Mouse (Mus musculus): ENCODE measurements around the gene Fmnl3. TPM values are rescaled to one million over a fixed set of nuclear protein-coding genes. Genes with fewer than 3 reads are reported as not detected.
A peak's percentile ranks its signal among the peaks of the same experiment; 100 is the strongest.

Fmnl3 gene
- polyA plus RNA-seq, 1 experiment from 2014 or later = 10.9 TPM

DNA sequence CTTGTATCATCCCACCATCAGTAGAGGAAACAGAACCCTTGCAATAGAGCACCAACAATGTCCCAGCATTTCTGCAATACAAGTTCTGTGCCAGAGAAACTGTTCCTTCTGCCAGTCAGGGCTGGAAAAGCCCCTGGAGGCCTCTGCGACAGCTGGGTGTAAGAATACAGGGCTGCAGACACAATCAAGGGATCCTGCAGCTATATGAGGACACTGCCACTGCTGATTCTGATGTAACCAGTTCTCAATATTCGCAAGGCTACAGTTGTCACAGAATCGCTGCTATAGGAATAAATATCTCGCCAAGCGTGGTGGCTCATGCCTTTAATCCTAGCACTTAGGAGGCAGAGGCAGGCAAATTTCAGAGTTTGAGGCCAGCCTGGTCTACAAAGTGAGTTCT is 6.0 kb upstream of the Fmnl3 start:
- Histone ChIP-seq H3K27ac (replicated peaks) (no peak overlapping the region), H3K36me3 (no peaks in the 10 kb centered on the region), H3K9me3 (replicated peaks) (0 out of 2 replicates have a peak, but pooled peaks cover 4% of the 10 kb centered on the region), H3K4me1 (no peaks in the 10 kb centered on the region), H3K4me3 (no peak overlapping the region), H3K27me3 (ENCODE audit: low read depth, poor library complexity, severe bottlenecking) (peaks cover 11% of the 10 kb centered on the region)
- 91% methylated on average over 5 of the region's 5 CpGs for whole genome bisulfite sequencing
- DNase-seq (ENCODE audit: low spot score) = no peak

DNA sequence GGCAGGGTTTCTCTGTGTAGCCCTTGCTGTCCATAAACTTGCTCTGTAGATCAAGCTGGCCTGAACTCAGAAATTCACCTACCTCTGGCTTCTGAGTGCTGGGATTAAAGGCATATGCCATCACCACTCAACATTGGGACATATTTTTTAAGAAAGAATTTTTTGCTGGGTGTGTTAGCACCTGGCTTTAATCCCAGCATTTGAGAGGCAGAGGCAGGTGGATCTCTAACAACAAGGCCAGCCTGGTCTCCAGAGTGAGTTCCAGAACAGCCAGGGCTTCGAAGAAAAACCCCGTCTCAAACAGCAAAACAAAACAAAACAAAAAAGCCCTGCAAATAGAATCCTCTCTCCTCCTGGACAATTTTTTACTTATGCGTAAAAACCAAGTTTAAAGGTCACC is 5.3 kb upstream of the Fmnl3 start:
- Histone ChIP-seq H3K9me3 (replicated peaks) (0 out of 2 replicates have a peak, but pooled peaks cover 4% of the 10 kb centered on the region), H3K36me3 (no peaks in the 10 kb centered on the region), H3K27me3 (ENCODE audit: low read depth, poor library complexity, severe bottlenecking) (peaks cover 15% of the 10 kb centered on the region), H3K4me1 (0 out of 2 replicates have a peak, but pooled peaks cover under 1% of the 10 kb centered on the region), H3K27ac (replicated peaks) (no peak overlapping the region), H3K4me3 (no peak overlapping the region)
- DNase-seq (ENCODE audit: low spot score) = no peak
- WGBS = 88% methylated on average over 3 of the region's 3 CpGs

DNA sequence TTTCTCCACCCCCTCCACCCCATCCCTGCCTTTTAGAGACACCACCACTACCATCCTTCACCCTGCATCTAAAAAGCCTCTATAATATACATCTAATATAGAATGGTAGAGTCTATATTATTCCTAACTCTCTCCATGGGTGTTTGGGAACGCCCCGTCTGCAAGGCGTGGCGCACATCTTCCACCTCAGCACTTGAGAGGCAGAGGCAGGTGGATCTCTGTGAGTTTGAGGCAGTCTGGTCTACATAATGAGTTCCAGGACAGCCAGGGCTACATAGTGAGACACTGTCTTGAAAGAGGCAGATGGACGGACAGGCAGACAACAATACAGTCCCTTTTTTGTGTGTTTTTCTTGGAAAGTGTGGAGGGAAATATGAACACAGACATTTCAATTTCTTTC is 4.8 kb upstream of the Fmnl3 start:
- peaks cover 6% of the 10 kb centered on the region; the same call in 1 of the 2 replicates for H3K4me1 ChIP-seq
- WGBS = 92% methylated on average over 5 of the region's 5 CpGs

DNA sequence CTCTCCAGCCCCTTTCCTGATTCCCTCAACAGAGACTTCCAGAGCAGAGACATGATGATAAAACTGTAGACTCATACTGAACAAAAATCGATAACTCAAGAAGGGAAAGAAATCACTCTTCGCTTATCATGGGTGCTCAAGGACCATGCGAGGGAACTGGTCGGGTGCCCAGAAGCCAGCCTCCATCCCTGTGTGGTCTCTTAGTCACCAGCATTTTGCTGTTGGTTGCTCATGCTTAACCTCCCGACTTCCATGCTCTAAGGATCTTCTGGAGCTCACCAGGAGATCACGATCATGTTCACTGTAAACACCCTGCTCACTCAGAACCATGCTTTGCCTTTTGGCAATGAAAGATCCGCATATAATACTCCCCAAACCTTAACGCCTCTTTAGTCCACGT is 2.5 kb upstream of the Fmnl3 start:
- Histone ChIP-seq H3K4me1 (peaks cover 24% of the 10 kb centered on the region), H3K4me3 (no peak overlapping the region), H3K27me3 (ENCODE audit: low read depth, poor library complexity, severe bottlenecking) (peaks cover 26% of the 10 kb centered on the region), H3K27ac (replicated peaks) (no peak overlapping the region), H3K9me3 (replicated peaks) (no peaks in the 10 kb centered on the region), H3K36me3 (no peaks in the 10 kb centered on the region)
- no peak for DNase-seq (ENCODE audit: low spot score)
- 87% methylated on average over 9 of the region's 9 CpGs for WGBS

More for the DNA sequence above, 4.8 kb upstream of the Fmnl3 start:
- H3K9me3 ChIP-seq (replicated peaks) = 0 out of 2 replicates have a peak, but pooled peaks cover 4% of the 10 kb centered on the region
- no peak overlapping the region for H3K27ac ChIP-seq (replicated peaks)
- H3K27me3 ChIP-seq (ENCODE audit: low read depth, poor library complexity, severe bottlenecking) = peaks cover 15% of the 10 kb centered on the region
- no peaks in the 10 kb centered on the region for H3K36me3 ChIP-seq
- DNase-seq (ENCODE audit: low spot score) = no peak
- H3K4me3 ChIP-seq = no peak overlapping the region

DNA sequence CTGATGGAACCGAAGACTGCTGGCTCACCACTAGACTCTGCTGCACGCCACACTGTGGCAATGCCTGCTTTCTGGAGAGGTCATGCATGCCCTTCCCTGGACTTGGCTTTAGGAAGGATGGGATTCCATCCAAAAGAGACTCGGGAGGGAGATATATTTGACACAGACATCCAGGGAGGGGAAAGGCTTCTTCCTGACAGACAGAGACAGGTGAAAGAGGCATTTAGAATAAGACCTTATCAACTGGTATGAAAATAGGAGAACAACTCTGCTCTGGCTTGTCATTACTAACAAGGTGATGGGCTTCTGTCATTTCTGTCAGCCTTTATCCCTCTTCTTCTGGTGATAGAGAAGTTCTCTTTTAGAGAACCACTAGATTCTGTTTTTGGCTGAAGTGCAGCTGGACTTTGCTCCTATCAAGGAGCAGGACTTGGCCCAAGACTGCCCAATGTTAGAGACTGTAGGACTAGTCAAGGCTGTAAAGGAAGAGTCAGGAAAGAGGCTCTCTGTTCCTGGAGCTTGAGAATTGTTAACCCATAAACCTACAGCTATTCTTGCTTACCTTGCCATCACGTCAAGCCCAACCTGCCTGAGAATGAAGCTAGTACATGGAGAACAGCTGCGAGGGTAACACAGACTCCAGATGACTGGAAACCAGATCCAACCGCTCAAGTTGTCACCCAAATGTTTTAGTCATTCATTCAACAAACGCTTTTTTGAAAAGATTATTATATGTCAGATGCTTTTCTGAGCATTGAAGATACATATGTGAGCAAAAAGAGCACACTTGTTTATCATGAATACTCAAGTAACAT is 1.5 kb upstream of the Fmnl3 start:
- no peaks in the 10 kb centered on the region for H3K9me3 ChIP-seq (replicated peaks)
- peaks cover 24% of the 10 kb centered on the region for H3K4me1 ChIP-seq
- WGBS = 93% methylated on average over 7 of the region's 7 CpGs
- DNase-seq (ENCODE audit: low spot score) = no peak
- H3K36me3 ChIP-seq = no peaks in the 10 kb centered on the region
- H3K4me3 ChIP-seq = no peak overlapping the region
- peaks cover 26% of the 10 kb centered on the region for H3K27me3 ChIP-seq (ENCODE audit: low read depth, poor library complexity, severe bottlenecking)
- H3K27ac ChIP-seq (replicated peaks) = no peak overlapping the region

DNA sequence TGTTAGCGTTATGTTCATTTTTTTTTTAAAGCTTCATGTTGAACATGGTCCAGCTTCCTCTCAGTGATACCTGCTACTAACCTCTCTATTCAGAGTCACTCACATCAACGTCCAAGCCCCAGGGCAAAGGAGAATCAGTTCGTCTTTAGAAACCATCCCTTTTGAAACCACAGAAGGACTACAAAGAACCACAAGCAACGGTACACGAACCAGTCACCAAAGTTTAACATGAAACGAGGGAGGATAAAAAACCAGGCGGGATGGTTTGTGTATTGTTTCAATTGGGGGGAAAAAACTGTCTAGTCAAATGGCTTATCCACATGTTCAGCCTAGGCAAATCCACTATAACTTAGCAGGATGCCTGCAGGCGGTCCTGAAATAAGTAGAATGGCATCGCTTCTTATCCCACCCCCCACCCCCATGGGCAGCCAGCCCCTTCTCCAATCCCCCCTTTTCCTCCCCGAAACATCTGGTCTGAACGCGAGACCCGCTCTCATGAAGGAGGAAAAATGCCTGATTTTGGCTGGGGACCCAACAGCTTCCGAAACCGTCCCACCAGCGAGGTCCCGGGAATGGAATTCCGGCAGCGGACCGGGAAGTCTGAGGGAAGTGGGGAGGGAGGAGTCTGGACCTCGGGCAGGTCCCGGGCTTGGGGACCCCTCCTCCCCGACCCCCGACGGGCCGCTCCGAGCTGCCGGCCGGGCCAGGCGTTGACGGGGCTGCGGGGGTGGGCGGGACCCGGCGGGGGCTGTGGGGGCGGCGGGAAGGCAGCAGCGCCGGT is 701 bp downstream of the Fmnl3 start:
- no peak for DNase-seq (ENCODE audit: low spot score)
- Histone ChIP-seq H3K27ac (replicated peaks) (peak overlapping the region; percentile 95), H3K36me3 (no peaks in the 10 kb centered on the region), H3K9me3 (replicated peaks) (no peaks in the 10 kb centered on the region), H3K4me3 (peak overlapping the region; percentile 85), H3K4me1 (peaks cover 29% of the 10 kb centered on the region), H3K27me3 (ENCODE audit: low read depth, poor library complexity, severe bottlenecking) (peaks cover 26% of the 10 kb centered on the region)
- 2% methylated on average over 39 of the region's 39 CpGs for WGBS

DNA sequence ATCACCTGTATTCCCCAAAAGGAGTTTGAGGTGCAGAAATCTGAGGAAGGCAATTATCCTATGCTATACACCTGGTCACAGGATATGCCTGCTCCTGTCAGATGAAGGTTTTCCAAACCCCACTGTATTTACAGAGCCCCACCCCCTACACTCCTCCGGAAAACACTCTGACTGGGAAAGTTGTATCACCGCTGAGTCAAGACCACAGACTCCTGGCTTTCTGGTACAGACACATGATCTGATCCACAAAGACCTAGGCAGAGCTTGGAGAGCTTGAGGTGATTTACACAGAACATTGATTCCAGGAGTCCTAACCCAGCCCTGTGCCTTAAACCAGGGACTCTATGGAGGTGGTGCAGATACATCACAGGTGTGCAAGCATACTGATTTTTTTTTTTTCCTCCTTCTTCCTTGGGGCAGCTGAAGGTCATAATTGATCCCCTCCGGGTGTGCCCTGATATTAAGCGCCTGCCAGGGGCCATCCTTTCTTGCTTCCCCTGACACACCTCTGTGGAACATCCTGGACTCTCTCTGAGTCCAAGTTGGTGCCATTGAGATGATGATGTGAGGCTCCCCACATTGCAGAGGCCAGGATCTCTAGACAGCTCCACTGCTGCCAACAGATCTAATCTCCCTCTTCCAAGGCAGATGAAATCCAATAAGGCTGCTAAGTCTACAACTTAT is 1.6 kb downstream of the Fmnl3 start:
- Histone ChIP-seq H3K27ac (replicated peaks) (no peak overlapping the region), H3K36me3 (no peaks in the 10 kb centered on the region), H3K27me3 (ENCODE audit: low read depth, poor library complexity, severe bottlenecking) (peaks cover 26% of the 10 kb centered on the region), H3K9me3 (replicated peaks) (no peaks in the 10 kb centered on the region), H3K4me1 (peaks cover 33% of the 10 kb centered on the region), H3K4me3 (peak overlapping the region; percentile 85)
- WGBS = 76% methylated on average over 4 of the region's 4 CpGs
- DNase-seq (ENCODE audit: low spot score) = no peak

DNA sequence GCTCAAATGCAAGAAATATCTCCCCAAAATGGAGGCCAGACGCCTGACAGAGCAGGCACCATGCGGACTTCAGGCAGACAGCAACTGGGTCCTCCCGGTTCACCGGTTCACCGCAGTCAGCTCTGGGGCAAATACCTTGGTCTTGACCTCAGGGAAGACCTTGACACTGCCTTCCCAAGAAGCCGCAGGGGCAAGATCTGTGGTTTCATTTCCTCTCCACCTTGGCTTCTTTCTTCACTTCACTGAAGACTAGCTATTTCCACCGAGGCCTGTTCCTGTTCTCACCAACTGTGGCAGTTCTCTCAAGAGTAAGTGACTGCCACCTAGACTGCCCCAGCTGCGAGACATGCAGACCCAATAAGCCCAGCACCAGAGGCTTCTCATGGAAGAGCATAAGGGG is 5.4 kb downstream of the Fmnl3 start:
- Histone ChIP-seq H3K36me3 (no peaks in the 10 kb centered on the region), H3K9me3 (replicated peaks) (no peaks in the 10 kb centered on the region), H3K27ac (replicated peaks) (no peak overlapping the region), H3K4me3 (no peak overlapping the region), H3K4me1 (peaks cover 27% of the 10 kb centered on the region), H3K27me3 (ENCODE audit: low read depth, poor library complexity, severe bottlenecking) (0 out of 2 replicates have a peak, but pooled peaks cover 11% of the 10 kb centered on the region)
- DNase-seq (ENCODE audit: low spot score) = no peak
- 78% methylated on average over 8 of the region's 8 CpGs for WGBS

DNA sequence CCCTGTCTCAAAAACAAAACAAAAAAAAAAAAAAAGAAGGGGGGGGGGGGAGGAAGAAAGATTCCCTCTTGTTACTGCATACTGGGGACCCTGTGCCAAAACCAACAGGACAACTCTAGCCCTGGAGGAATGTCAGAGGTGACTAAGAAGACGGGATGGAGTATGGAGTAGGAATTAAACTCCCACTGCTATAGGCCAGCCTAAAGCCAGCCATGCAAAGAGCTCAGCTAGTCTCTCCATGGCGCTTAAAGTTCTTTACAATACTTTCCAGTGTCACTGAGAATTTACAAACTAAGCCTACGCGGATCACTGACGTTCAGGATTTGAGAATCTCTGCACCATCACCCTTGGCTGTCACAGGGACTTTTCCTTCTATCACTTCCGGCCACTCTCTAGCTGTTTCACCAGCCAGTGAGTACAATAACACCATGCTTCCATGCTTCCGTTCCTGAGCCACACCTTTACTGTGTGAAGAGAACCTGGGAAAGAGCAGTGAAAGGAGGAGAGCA is 6.2 kb downstream of the Fmnl3 start:
- Histone ChIP-seq H3K27ac (replicated peaks) (no peak overlapping the region), H3K36me3 (no peaks in the 10 kb centered on the region), H3K4me3 (no peak overlapping the region), H3K27me3 (ENCODE audit: low read depth, poor library complexity, severe bottlenecking) (0 out of 2 replicates have a peak, but pooled peaks cover 11% of the 10 kb centered on the region), H3K9me3 (replicated peaks) (no peaks in the 10 kb centered on the region), H3K4me1 (peaks cover 18% of the 10 kb centered on the region)
- 72% methylated on average over 7 of the region's 7 CpGs for WGBS
- no peak for DNase-seq (ENCODE audit: low spot score)

DNA sequence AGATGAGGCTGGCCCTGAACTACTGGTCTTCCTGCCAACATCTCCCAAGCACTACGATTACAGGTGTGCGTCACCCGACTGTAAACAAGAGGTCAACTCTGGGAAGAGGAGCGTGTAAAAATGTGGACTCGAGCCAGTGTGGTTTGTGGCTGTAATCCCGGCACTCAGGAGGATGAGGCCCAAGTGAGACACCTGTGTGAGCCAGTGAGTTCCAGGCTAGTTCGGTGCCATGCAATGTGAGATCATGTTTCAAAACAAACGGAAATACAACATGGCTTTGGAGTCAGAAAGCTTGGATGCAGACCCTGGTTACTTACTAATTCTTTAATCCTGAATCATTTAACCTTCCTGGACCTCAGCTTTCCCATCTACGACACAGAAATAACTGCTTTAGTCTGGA is 11.3 kb downstream of the Fmnl3 start:
- Histone ChIP-seq H3K27ac (replicated peaks) (no peak overlapping the region), H3K4me3 (no peak overlapping the region), H3K36me3 (no peaks in the 10 kb centered on the region), H3K27me3 (ENCODE audit: low read depth, poor library complexity, severe bottlenecking) (no peaks in the 10 kb centered on the region), H3K4me1 (peaks cover 4% of the 10 kb centered on the region; the same call in 1 of the 2 replicates), H3K9me3 (replicated peaks) (no peaks in the 10 kb centered on the region)
- DNase-seq (ENCODE audit: low spot score) = no peak
- WGBS = 89% methylated on average over 9 of the region's 9 CpGs

DNA sequence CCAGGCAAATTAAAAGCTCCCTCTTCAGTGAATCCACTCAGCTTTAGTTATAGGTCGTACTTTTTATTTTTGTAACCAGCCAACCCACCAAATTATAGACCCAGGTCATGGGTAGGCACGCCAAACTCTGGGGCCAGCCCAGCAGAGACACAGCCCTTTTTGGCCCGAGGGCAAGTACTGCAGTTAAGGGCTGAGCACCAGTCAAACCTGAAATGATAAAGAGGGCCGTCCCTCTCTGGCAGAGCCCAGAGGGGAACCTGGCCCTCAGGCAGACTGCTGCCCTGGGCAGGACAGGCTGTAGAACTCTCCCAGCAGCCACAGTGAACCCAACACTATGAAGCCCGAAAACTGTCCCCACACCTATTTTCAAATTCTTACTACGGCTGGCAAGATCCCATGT is 13.8 kb downstream of the Fmnl3 start:
- no peak for DNase-seq (ENCODE audit: low spot score)

DNA sequence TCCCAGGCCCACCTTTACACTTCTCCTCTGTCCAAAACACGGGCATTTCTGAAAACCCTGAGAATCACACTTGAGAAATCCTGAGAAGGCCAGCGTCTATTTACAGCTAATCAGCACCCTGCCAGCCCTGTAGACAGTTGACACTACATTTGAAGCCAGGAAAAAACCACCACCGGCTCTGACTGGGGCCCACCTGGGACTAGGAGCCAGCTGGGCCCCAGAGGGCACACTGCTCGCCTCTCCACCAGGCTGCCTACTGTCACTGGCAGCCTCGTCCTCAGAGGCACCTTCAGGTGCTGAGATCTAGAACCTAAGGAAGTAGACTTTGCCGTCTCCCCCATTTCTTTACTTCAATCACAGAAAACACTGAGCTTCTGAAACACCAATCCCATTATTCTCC is 14.6 kb downstream of the Fmnl3 start:
- WGBS = 84% methylated on average over 6 of the region's 6 CpGs
- no peak overlapping the region; the same call in 1 of the 2 replicates for H3K27ac ChIP-seq (replicated peaks)
- H3K27me3 ChIP-seq (ENCODE audit: low read depth, poor library complexity, severe bottlenecking) = no peaks in the 10 kb centered on the region
- H3K36me3 ChIP-seq = no peaks in the 10 kb centered on the region
- H3K4me3 ChIP-seq = no peak overlapping the region
- DNase-seq (ENCODE audit: low spot score) = no peak
- no peaks in the 10 kb centered on the region for H3K9me3 ChIP-seq (replicated peaks)
- peaks cover 4% of the 10 kb centered on the region; the same call in 1 of the 2 replicates for H3K4me1 ChIP-seq

More for the DNA sequence above, 13.8 kb downstream of the Fmnl3 start:
- Histone ChIP-seq H3K27me3 (ENCODE audit: low read depth, poor library complexity, severe bottlenecking) (no peaks in the 10 kb centered on the region), H3K4me3 (no peak overlapping the region), H3K27ac (replicated peaks) (no peak overlapping the region), H3K4me1 (peaks cover 4% of the 10 kb centered on the region; the same call in 1 of the 2 replicates), H3K36me3 (no peaks in the 10 kb centered on the region), H3K9me3 (replicated peaks) (no peaks in the 10 kb centered on the region)
- 89% methylated on average over 6 of the region's 6 CpGs for WGBS

All from midbrain, embryonic 10.5 days (tissue).